Mouse (Mus musculus) lung, postnatal 0 days (tissue): ENCODE measurements at regions not wholly inside any gene's neighbourhood (a gene's known extent, or its start where the extent isn't known, plus 50 kb on each side); places are given as distances from the start of the nearest gene placed in this dataset.

Experiments
- CTCF ChIP-seq: IDR thresholded peaks from 2 replicates; pipeline ENCODE4 v1.5.1; 2016; ENCODE audit warnings: antibody characterized with exemption, mild to moderate bottlenecking
- EP300 ChIP-seq: IDR thresholded peaks from 2 replicates; pipeline ENCODE4 v1.6.1; 2016; ENCODE audit warnings: antibody characterized with exemption, mild to moderate bottlenecking, control low read depth

- no peak for TF ChIP-seq CTCF
- no peak for TF ChIP-seq EP300
These were observed 165.8 kb upstream of the Nudt12 start for GRCm38 (mm10) chr17:59179018-59179417.
